14 mouse cellular contexts compared by ENCODE assay signal in genomic region chr2:131807660-131808059, GRCm38 (mm10). TPM values are rescaled to one million over a fixed set of nuclear protein-coding genes. Genes with fewer than 3 reads are reported as not detected.
DNase-seq lines count a peak whose midpoint lies in the region; ATAC-seq and TF ChIP-seq lines count a peak whose summit lies in the region.
"Had no signal": no experiment of that assay in that cellular context is flagged by ENCODE, and none has a peak within 500 bp of the region (broad histone marks: within the 10 kb centered on the region; RNA-seq: fewer than 3 reads in every experiment).

No protein-coding gene starts in this region.

- H3K9ac ChIP-seq in heart, postnatal 0 days (replicated peaks; ENCODE audit: low read depth, low read length) = no peak overlapping the region
- H3K9ac ChIP-seq in lung, postnatal 0 days (replicated peaks; ENCODE audit: low read depth) = no peak overlapping the region
- H3K9ac ChIP-seq in neural tube, embryonic 12.5 days = no peak overlapping the region
- H3K9ac ChIP-seq: forebrain, embryonic 15.5 days; stomach, embryonic 15.5 days had no signal

- H3K27me3 ChIP-seq in heart, postnatal 0 days (ENCODE audit: control insufficient read depth, insufficient read depth, low read length) = no peaks in the 10 kb centered on the region
- no peaks in the 10 kb centered on the region for H3K27me3 ChIP-seq in lung, postnatal 0 days (replicated peaks; ENCODE audit: insufficient read depth, low read length)
- no peaks in the 10 kb centered on the region for H3K27me3 ChIP-seq in neural tube, embryonic 12.5 days (replicated peaks)
- H3K27me3 ChIP-seq: forebrain, embryonic 15.5 days; stomach, embryonic 15.5 days had no signal

- no peaks in the 10 kb centered on the region for H3K4me1 ChIP-seq in heart, postnatal 0 days (ENCODE audit: control insufficient read depth, insufficient read depth)
- no peaks in the 10 kb centered on the region for H3K4me1 ChIP-seq in lung, postnatal 0 days (ENCODE audit: insufficient read depth, low read depth, low read length)
- H3K4me1 ChIP-seq in neural tube, embryonic 12.5 days = peaks cover 7% of the 10 kb centered on the region
- H3K4me1 ChIP-seq: forebrain, embryonic 15.5 days; stomach, embryonic 15.5 days had no signal

- no peak overlapping the region for H3K4me2 ChIP-seq in heart, postnatal 0 days (ENCODE audit: low read depth, low read length)
- H3K4me2 ChIP-seq in lung, postnatal 0 days (replicated peaks; ENCODE audit: low read depth, low read length) = no peak overlapping the region
- H3K4me2 ChIP-seq in neural tube, embryonic 12.5 days (replicated peaks) = no peak overlapping the region
- H3K4me2 ChIP-seq: forebrain, embryonic 15.5 days; stomach, embryonic 15.5 days had no signal

- WGBS in heart, postnatal 0 days = 59% methylated on average over 11 of the region's 11 CpGs
- 65% methylated on average over 11 of the region's 11 CpGs for WGBS in lung, postnatal 0 days
- WGBS in neural tube, embryonic 12.5 days = 67% methylated on average over 11 of the region's 11 CpGs

- no peak for DNase-seq in heart, postnatal 0 days (ENCODE audit: low spot score)
- DNase-seq in heart, postnatal 4 days = no peak
- DNase-seq in lung, postnatal 0 days (ENCODE audit: low spot score) = no peak
- no peak for DNase-seq in lung, adult 18-20 months
- DNase-seq in R1 (ENCODE audit: low read depth, low spot score) = peak; percentile 45
- no peak for DNase-seq in urinary bladder, postnatal 25 days (ENCODE audit: low spot score)
- DNase-seq: heart, postnatal 36 days; kidney, adult 8-10 months had no signal

- peak; percentile 48 for TF ChIP-seq CTCF in heart, postnatal 0 days (IDR thresholded peaks at IDR 0.05; ENCODE audit: low read depth)
- TF ChIP-seq CTCF in lung, postnatal 0 days (IDR thresholded peaks at IDR 0.05) = peak; percentile 47

- no peaks in the 10 kb centered on the region for H3K9me3 ChIP-seq in heart, postnatal 0 days (replicated peaks; ENCODE audit: control insufficient read depth, low read length)
- H3K9me3 ChIP-seq in lung, postnatal 0 days (ENCODE audit: low read length) = no peaks in the 10 kb centered on the region
- no peaks in the 10 kb centered on the region for H3K9me3 ChIP-seq in neural tube, embryonic 12.5 days
- H3K9me3 ChIP-seq: forebrain, embryonic 15.5 days; G1E; stomach, embryonic 15.5 days had no signal

- H3K36me3 ChIP-seq in heart, postnatal 0 days (replicated peaks; ENCODE audit: control insufficient read depth, insufficient read depth, low read length) = no peaks in the 10 kb centered on the region
- no peaks in the 10 kb centered on the region for H3K36me3 ChIP-seq in lung, postnatal 0 days (ENCODE audit: insufficient read depth, low read length)
- no peaks in the 10 kb centered on the region for H3K36me3 ChIP-seq in neural tube, embryonic 12.5 days
- H3K36me3 ChIP-seq: forebrain, embryonic 15.5 days; G1E; stomach, embryonic 15.5 days had no signal

- H3K27ac ChIP-seq in heart, postnatal 0 days (ENCODE audit: low read depth) = no peak overlapping the region
- no peak overlapping the region for H3K27ac ChIP-seq in lung, postnatal 0 days (ENCODE audit: low read length)
- no peak overlapping the region for H3K27ac ChIP-seq in neural tube, embryonic 12.5 days
- H3K27ac ChIP-seq: forebrain, embryonic 15.5 days; stomach, embryonic 15.5 days had no signal

- H3K4me3 ChIP-seq in heart, postnatal 0 days (ENCODE audit: low read depth, low read length) = no peak overlapping the region
- no peak overlapping the region for H3K4me3 ChIP-seq in lung, postnatal 0 days (ENCODE audit: low read depth, low read length)
- no peak overlapping the region for H3K4me3 ChIP-seq in neural tube, embryonic 12.5 days
- H3K4me3 ChIP-seq: forebrain, embryonic 15.5 days; stomach, embryonic 15.5 days had no signal

- no peak for ATAC-seq in heart, postnatal 0 days (ENCODE audit: insufficient read depth, low read depth)
- ATAC-seq in lung, postnatal 0 days = no peak
- 0 out of 2 replicates have a peak, but pooled peaks have one; percentile 9 for ATAC-seq in neural tube, embryonic 12.5 days (ENCODE audit: low FRiP score, low read depth)
- ATAC-seq: forebrain, embryonic 15.5 days had no signal

- no peak for TF ChIP-seq EP300 in heart, postnatal 0 days (IDR thresholded peaks at IDR 0.05; ENCODE audit: low read depth)
- TF ChIP-seq EP300 in lung, postnatal 0 days (IDR thresholded peaks at IDR 0.05) = no peak

RNA-seq across cellular contexts. Expression of gene Erv3, which starts 51.9 kb away (rescaled TPM):
- total RNA-seq in heart, postnatal 0 days (2014; rRNA removed; ENCODE audit: low replicate concordance) = not detected in 2 replicates
- polyA plus RNA-seq in heart, postnatal 0 days (2015; fragmentation: Nextera tagmentation; extraction: Ambion mirVana) = not detected in 2 replicates
- not detected for total RNA-seq in heart, postnatal 4 days (2021)
- polyA plus RNA-seq in lung, postnatal 0 days (2015; fragmentation: Nextera tagmentation; extraction: Ambion mirVana) = not detected in 2 replicates
- polyA plus RNA-seq in neural tube, embryonic 12.5 days (2016; fragmentation: Nextera tagmentation; extraction: Ambion mirVana) = not detected in 2 replicates
- total RNA-seq: adrenal gland, adult 18-20 months; granulocyte monocyte progenitor cell, adult 5-6 weeks; heart, postnatal 36 days had no signal
- polyA plus RNA-seq: forebrain, embryonic 15.5 days; stomach, embryonic 15.5 days had no signal
